Mouse (Mus musculus): Measurements from ENCODE around the gene Gsg1. TPM values are rescaled to one million over a fixed set of nuclear protein-coding genes. Genes with fewer than 3 reads are reported as not detected.

Gene Gsg1
- total and polyA plus RNA-seq, 2 experiments from 2014 or later = 1.1 TPM; not detected in 1

DNA sequence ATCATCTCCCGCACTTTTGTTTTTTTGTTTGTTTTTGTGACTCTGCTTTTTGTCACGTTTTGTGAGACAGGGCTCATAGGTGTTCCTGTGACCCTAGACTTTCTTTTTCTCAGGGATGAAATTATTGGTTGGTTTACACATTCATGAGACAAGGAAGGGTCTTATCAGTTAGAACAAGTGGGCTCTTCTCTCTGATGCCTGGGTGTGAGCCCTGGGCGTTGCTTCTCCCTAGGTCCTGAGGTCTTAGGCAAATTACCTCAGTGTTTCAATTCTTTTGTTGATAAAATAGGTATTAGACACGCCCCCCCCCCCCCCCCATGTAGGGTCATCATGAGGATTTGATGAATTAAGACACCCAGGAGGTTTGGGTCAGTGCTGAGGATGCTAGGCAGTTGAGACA is 49.3 kb downstream of the Gsg1 start:
- H3K4me2 ChIP-seq (ENCODE audit: low read depth, low read length) = no peak overlapping the region
- ATAC-seq (ENCODE audit: insufficient read depth, low read depth) (no peak), DNase-seq (ENCODE audit: low spot score) (no peak)
- 56% methylated on average over 4 of the region's 4 CpGs for WGBS
- no peak overlapping the region for H3K4me3 ChIP-seq (ENCODE audit: low read depth, low read length)
- no peaks in the 10 kb centered on the region for H3K9me3 ChIP-seq (replicated peaks; ENCODE audit: control insufficient read depth, low read length)
- no peaks in the 10 kb centered on the region for H3K36me3 ChIP-seq (replicated peaks; ENCODE audit: control insufficient read depth, insufficient read depth, low read length)
- H3K27me3 ChIP-seq (ENCODE audit: control insufficient read depth, insufficient read depth, low read length) = no peaks in the 10 kb centered on the region
- H3K27ac ChIP-seq (ENCODE audit: low read depth) = no peak overlapping the region
- no peak for TF ChIP-seq EP300 (IDR thresholded peaks at IDR 0.05; ENCODE audit: low read depth)
- TF ChIP-seq CTCF (IDR thresholded peaks at IDR 0.05; ENCODE audit: low read depth) = no peak
- H3K4me1 ChIP-seq (ENCODE audit: control insufficient read depth, insufficient read depth) = no peaks in the 10 kb centered on the region
- no peak overlapping the region for H3K9ac ChIP-seq (replicated peaks; ENCODE audit: low read depth, low read length)

DNA sequence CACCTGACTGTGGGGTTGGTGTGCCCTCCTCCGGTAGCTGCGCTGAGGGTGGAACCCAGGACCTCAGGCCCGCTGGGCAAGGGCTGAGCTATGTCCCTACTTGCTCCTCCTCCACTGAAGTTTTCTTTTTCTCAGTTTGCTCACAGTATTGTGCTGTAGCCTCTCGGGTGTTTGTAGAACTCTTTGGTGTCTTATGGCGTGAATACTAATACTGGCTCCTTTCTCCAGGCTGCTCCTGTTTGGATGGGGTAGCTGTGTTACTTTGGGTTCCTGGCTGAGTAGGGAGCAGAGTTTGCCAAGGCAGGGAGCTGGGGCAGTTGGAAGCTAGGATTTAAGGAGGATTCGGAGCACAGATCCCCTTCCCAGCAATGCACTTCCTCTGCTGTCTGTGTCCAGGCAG is 50.4 kb downstream of the Gsg1 start:
- TF ChIP-seq CTCF (IDR thresholded peaks at IDR 0.05; ENCODE audit: low read depth) (no peak), EP300 (IDR thresholded peaks at IDR 0.05; ENCODE audit: low read depth) (no peak)
- WGBS = 70% methylated on average over 6 of the region's 6 CpGs
- no peak for DNase-seq (ENCODE audit: low spot score)
- Histone ChIP-seq H3K36me3 (replicated peaks; ENCODE audit: control insufficient read depth, insufficient read depth, low read length) (no peaks in the 10 kb centered on the region), H3K9me3 (replicated peaks; ENCODE audit: control insufficient read depth, low read length) (no peaks in the 10 kb centered on the region), H3K27ac (ENCODE audit: low read depth) (no peak overlapping the region), H3K4me1 (ENCODE audit: control insufficient read depth, insufficient read depth) (no peaks in the 10 kb centered on the region), H3K4me3 (ENCODE audit: low read depth, low read length) (no peak overlapping the region), H3K9ac (replicated peaks; ENCODE audit: low read depth, low read length) (no peak overlapping the region), H3K27me3 (ENCODE audit: control insufficient read depth, insufficient read depth, low read length) (no peaks in the 10 kb centered on the region), H3K4me2 (ENCODE audit: low read depth, low read length) (no peak overlapping the region)
- ATAC-seq (ENCODE audit: insufficient read depth, low read depth) = no peak

DNA sequence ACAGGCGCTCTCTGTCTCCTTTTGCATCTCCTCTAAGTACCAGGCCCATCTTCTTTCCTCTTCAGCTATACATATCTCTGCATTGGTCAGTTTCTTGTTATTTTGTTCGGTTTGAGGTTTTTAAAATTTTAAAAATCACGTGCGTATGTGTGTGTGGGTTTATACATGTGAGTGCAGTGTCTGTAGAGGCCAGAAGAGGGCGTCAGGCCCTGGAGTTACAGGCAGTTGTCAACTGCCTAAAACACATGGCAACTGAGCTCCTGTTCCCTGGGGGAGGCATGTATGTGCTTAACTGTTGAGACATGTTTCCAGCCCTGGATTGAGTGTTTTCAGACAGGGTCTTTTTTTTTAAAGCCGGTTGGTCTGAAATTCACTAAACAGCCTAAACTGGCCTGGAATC is 51.5 kb downstream of the Gsg1 start:
- no peak for DNase-seq (ENCODE audit: low spot score)
- H3K9me3 ChIP-seq (replicated peaks; ENCODE audit: control insufficient read depth, low read length) = no peaks in the 10 kb centered on the region
- no peak overlapping the region for H3K4me2 ChIP-seq (ENCODE audit: low read depth, low read length)
- no peak for TF ChIP-seq CTCF (IDR thresholded peaks at IDR 0.05; ENCODE audit: low read depth)
- no peak for TF ChIP-seq EP300 (IDR thresholded peaks at IDR 0.05; ENCODE audit: low read depth)
- H3K4me3 ChIP-seq (ENCODE audit: low read depth, low read length) = no peak overlapping the region
- 89% methylated on average over 6 of the region's 6 CpGs for WGBS
- no peak overlapping the region for H3K9ac ChIP-seq (replicated peaks; ENCODE audit: low read depth, low read length)
- no peaks in the 10 kb centered on the region for H3K4me1 ChIP-seq (ENCODE audit: control insufficient read depth, insufficient read depth)
- no peak for ATAC-seq (ENCODE audit: insufficient read depth, low read depth)
- H3K36me3 ChIP-seq (replicated peaks; ENCODE audit: control insufficient read depth, insufficient read depth, low read length) = no peaks in the 10 kb centered on the region
- no peak overlapping the region for H3K27ac ChIP-seq (ENCODE audit: low read depth)
- H3K27me3 ChIP-seq (ENCODE audit: control insufficient read depth, insufficient read depth, low read length) = no peaks in the 10 kb centered on the region

DNA sequence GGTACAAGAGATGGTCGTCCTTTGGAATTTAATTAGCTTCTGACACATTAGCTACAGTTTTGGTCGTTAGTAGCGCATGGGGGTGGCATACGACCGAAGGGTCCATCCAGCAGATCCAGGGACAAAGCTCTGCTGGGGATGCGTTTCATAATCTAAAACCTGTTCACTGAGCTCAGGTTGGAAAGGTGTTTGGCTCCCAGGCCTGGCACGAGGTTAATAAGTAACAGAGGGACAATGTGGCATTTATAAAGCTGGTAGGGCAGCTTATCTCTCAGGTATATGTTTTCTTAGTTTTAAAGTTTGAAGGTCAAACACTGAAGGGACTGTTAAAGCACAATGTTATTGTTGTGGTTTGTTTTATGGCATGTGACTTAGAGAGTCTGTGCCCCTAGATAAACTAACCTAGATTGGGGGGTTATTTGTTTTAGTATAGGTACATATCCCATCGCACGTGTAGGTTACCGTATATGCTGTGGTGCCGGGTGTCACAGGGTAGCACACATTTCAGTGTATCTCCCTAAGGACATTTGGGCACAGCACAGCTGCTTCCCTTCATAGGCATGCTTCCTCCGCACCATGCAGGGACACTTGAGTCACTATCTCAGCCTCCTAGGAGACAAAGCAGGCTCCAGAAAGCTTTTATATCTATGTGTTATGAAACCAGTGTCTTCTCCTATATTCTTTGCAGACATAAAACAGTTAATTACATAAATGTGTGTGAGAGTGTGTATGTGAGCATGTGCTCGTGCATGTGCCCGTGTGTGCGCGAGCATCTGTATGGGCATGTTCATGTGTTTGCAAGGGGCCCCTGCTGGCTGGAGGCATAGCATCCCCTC is 53.8 kb downstream of the Gsg1 start:
- Histone ChIP-seq H3K9ac (replicated peaks; ENCODE audit: low read depth, low read length) (no peak overlapping the region), H3K27ac (ENCODE audit: low read depth) (no peak overlapping the region), H3K9me3 (replicated peaks; ENCODE audit: control insufficient read depth, low read length) (no peaks in the 10 kb centered on the region), H3K4me3 (ENCODE audit: low read depth, low read length) (no peak overlapping the region), H3K4me2 (ENCODE audit: low read depth, low read length) (no peak overlapping the region), H3K4me1 (ENCODE audit: control insufficient read depth, insufficient read depth) (no peaks in the 10 kb centered on the region), H3K27me3 (ENCODE audit: control insufficient read depth, insufficient read depth, low read length) (no peaks in the 10 kb centered on the region), H3K36me3 (replicated peaks; ENCODE audit: control insufficient read depth, insufficient read depth, low read length) (no peaks in the 10 kb centered on the region)
- no peak for DNase-seq (ENCODE audit: low spot score)
- WGBS = 85% methylated on average over 16 of the region's 16 CpGs
- TF ChIP-seq CTCF (IDR thresholded peaks at IDR 0.05; ENCODE audit: low read depth) = no peak
- no peak for ATAC-seq (ENCODE audit: insufficient read depth, low read depth)

DNA sequence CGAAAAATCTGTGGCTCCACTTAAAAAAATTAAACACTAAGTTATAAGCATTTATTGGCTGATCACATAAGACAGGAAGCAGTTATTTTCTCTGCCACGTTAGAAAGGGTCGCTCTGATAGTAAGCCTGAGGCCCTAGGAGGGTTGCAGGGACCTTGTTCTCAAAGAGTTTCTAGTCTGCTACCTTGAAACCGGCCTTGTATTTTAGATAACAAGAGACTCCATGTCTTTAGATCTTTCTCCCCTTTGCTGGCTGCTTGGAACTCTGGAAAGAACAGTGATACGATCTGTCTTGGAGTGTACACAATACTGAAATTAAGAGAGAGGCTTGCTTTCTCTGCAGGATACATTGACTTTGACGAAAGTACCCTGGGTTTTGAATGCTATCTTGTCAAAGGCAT is 55.4 kb downstream of the Gsg1 start:
- H3K9me3 ChIP-seq (replicated peaks; ENCODE audit: control insufficient read depth, low read length) = no peaks in the 10 kb centered on the region
- WGBS = 62% methylated on average over 6 of the region's 6 CpGs
- no peaks in the 10 kb centered on the region for H3K36me3 ChIP-seq (replicated peaks; ENCODE audit: control insufficient read depth, insufficient read depth, low read length)
- TF ChIP-seq EP300 (IDR thresholded peaks at IDR 0.05; ENCODE audit: low read depth) (no peak), CTCF (IDR thresholded peaks at IDR 0.05; ENCODE audit: low read depth) (no peak)
- H3K27me3 ChIP-seq (ENCODE audit: control insufficient read depth, insufficient read depth, low read length) = no peaks in the 10 kb centered on the region
- H3K4me3 ChIP-seq (ENCODE audit: low read depth, low read length) = peak overlapping the region; percentile 71; the same call in 1 of the 2 replicates
- H3K4me1 ChIP-seq (ENCODE audit: control insufficient read depth, insufficient read depth) = no peaks in the 10 kb centered on the region; the same call in 1 of the 2 replicates
- H3K27ac ChIP-seq (ENCODE audit: low read depth) = no peak overlapping the region
- H3K4me2 ChIP-seq (ENCODE audit: low read depth, low read length) = peak overlapping the region; percentile 71
- DNase-seq (ENCODE audit: low spot score) (no peak), ATAC-seq (ENCODE audit: insufficient read depth, low read depth) (no peak)
- H3K9ac ChIP-seq (replicated peaks; ENCODE audit: low read depth, low read length) = 0 out of 2 replicates have a peak overlapping the region, but pooled peaks have one; percentile 50

Data from heart, postnatal 0 days (tissue).